Mouse (Mus musculus): ENCODE measurements around the gene Mocs3.

Mocs3 gene

DNA sequence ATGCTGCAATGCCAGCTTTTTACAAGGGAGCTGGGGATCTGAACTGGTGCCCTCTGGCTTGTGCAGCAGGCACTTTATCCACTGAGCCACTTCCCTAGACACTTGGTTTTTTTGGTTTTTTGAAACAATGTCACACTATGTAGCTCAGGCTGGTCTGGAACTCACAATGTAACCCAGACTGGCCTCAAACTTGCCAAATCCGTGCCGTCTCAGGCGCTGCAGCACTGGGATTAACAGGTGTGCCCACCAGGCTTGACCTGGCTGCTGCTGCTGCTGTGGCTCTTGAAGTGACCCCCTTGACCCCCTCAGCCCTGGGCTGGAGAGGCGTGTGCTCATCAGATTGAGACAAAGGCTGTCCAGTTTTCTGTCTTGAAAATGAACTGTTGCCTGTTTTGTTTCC lies 7.9 kb downstream of the Mocs3 start:
- no peak for DNase-seq (ENCODE audit: low read depth, low spot score)

DNA sequence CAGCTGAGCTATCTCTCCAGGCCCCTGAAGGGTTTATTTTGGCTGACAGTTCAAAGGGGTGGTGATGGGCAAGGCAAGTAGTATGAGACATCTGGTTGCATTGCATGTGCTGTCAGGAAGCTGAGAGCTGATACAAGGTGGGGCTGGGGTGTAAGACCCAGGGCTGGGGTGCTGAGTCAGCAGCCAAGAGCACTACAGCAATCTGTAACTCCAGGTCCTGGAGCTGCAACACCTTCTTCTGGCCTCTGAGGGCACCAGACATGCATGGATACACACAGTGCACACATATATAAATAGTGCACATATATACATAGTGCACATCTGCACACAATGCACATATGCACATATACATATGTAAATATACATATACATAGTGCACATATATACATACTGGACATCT lies 12.4 kb downstream of the Mocs3 start:
- DNase-seq (ENCODE audit: low read depth, low spot score), result no peak

- DNase-seq (ENCODE audit: low read depth, low spot score), result no peak
Measured at GRCm38 (mm10) chr2:168243278-168243677, 12.9 kb downstream of the Mocs3 start.

- peak; percentile 54 for DNase-seq (ENCODE audit: low read depth, low spot score)
Measured at GRCm38 (mm10) chr2:168245571-168245970, 15.1 kb downstream of the Mocs3 start.

DNA sequence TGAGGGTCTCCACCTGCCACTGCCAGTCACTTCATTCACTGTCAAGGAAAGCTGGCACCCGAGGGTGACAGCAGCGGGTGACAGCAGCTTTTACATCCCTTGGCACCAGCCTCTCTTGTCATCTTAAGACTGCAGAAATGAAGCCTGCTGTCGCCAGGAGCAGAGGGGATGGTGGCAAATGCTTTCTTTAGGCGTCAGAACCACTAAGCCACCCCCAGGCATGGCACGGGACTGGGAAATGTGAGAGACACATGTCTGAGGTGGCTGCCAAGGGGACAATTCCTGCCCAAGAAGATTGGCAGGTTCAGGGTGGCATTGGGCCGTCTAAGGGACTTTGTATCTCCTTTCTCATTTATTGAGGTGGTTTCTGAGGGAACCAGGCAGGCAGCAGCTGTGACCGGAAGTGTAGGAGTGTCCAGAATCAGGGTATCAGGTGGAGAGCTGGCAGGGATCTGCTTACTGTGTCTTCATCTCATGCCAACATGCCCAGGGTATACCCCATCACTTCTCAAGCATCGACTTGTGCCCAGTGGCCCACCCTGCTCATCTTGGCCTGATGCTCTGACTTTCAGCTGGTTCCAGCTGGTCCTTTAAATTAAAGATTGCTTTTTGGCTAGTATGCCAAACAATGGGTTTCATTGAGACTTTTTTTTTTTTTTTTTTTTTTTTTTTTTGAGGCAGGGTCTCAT lies 17.9 kb downstream of the Mocs3 start:
- DNase-seq (ENCODE audit: low read depth, low spot score), result no peak

DNA sequence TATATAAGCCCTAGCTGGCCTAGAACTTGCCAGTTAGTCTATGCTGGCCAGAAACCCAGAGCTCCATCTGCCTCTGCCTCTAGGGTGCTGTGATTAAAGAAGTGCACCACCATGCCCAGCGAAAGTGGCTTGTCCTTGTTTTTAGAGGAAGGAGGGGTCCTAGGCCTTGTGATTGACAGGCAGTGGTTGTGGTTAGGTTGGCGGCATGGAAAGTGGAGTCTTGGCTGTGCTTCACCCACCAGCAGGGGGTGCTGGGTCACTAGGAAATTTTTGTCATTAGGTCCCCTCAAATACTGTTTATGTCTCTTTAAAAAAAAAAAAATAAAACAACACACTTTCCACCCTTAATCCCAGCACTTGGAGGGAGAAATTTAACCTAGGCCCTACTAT lies 18.4 kb downstream of the Mocs3 start:
- peak; percentile 16 for DNase-seq (ENCODE audit: low read depth, low spot score)

GRCm38 (mm10) chr2:168250270-168250669 lies 19.8 kb downstream of the Mocs3 start:
- peak; percentile 91 for DNase-seq (ENCODE audit: low read depth, low spot score)

DNA sequence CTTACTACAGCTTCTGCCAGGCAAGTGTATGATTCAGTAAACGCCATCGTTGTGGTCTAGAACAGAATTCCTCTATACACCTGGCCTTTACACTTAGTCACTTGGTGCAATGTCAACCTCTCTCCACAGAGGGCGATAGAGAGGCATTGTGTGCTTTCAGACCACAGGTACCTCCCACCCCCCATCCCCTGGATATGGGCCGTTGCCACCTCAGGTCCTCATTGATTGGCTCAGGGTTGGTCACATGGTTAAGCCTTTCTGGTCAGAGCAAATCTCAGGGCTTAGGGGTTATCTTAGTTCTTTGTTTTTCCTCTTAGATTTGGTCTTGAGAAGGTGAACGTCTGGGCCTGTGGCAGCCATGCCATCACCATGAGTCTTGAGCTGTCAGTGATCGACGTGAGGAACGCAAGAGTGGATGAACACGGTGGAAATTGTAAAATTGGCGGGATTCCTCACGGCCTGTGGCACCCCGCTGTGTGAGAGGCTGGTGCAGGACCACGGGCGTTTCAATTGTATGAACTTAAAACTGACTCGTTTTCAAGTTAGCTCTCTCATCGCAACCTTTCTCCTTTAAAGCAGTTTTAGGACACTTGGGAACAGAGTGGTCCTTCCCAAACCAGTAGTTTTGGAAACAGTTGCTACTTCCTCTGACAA lies 22.3 kb downstream of the Mocs3 start:
- DNase-seq (ENCODE audit: low read depth, low spot score), result peak; percentile 53

- DNase-seq (ENCODE audit: low read depth, low spot score), result peak; percentile 73
Measured at GRCm38 (mm10) chr2:168253822-168254221, 23.4 kb downstream of the Mocs3 start.

DNA sequence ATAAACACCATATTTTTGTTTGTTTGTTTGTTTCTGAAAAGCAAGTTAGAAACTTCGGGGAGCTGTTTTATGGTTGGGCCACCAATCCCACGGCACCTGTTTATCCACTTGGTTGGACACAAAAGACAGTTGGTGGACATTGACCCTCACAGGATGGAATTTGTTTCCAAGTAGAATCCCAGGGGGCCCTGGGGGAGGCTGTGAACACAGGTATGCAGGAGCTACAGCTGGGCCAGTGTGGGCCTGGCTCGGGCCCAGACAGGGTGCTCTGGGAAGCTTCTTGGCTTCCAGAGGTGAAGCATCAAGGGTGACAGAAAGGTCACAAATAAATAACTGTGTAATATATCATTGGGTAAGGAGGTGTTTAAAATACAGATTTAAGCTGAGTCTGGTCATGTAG lies 26.1 kb downstream of the Mocs3 start:
- DNase-seq (ENCODE audit: low read depth, low spot score), result no peak

DNA sequence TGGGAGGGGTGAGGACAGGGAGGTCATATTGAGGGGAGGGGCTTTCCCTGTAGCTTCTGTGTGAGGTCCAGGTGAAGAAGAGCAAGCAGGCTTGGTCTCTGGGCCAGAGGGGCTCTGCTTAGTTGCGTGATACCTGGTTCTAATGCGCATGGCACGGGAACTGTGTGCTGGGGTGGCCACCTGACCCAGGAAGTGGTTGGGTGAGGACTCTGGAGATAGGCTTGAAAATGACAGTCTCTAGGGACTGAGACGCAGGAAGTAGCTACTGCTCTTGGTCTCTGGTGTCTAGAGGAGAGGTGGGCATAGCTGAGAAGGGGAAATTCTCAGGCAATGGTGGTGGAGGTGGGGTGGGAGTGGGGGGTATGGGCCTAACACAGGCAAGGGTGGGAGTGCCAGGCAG lies 26.8 kb downstream of the Mocs3 start:
- DNase-seq (ENCODE audit: low read depth, low spot score), result no peak

DNA sequence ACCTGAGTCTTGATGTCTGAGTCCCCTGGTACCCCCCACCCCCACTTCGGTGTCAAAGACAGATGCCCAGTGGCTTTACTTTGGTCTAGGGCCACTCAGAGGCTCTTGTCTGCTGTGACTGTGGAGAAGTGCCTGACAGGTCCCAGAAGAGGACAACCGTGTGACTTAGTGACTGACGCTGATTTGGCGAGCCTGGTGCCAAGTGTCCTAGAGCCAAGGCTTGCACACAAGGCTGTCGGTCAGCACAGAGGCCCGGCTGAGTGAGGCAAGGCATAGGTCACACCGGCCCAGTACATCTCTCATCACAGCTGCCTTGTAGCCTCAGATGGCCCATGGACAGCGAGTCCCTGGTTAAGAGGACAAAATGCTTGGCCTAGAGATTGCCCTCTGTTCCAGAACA lies 28.6 kb downstream of the Mocs3 start:
- no peak for DNase-seq (ENCODE audit: low read depth, low spot score)

DNA sequence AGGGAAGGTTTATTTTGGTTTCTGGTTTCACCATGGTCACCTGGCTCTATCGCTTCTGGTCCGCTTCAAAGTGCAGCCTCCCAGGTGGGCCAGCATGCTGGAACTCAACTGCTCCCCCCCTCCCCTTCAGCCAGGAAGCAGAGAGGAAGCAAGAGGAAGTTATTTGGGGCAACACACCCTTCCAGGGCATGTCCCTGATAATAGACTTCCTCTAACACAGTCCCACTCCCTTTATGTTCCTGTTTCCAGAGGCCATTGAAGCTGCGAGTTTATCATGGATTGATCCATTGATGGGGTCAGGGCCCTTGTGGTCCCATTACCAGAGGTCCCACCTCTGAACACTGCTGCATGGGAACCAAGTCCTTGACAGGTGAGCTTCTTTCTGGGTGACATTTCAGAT lies 29.7 kb downstream of the Mocs3 start:
- no peak for DNase-seq (ENCODE audit: low read depth, low spot score)

DNA sequence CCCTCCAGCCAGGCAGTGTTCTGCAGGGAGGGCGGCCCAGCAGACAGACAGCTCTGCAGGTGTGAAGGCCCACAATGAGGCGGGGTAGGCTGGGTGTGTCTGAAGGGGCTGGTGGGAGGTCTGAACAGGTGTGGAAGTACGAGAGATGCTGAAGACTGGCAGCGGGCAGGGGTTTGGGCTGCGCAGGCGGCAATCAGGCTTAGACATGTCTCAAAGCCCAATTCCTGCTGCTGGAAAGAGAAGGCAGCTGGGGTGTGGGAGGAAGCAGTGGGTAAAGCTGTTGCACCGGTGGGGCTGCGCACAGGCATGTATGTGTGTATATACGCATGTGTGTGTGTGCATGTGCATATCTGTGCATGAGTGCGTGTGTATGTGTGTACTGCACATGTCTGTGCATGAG lies 30.5 kb downstream of the Mocs3 start:
- peak; percentile 82 for DNase-seq (ENCODE audit: low read depth, low spot score)

DNA sequence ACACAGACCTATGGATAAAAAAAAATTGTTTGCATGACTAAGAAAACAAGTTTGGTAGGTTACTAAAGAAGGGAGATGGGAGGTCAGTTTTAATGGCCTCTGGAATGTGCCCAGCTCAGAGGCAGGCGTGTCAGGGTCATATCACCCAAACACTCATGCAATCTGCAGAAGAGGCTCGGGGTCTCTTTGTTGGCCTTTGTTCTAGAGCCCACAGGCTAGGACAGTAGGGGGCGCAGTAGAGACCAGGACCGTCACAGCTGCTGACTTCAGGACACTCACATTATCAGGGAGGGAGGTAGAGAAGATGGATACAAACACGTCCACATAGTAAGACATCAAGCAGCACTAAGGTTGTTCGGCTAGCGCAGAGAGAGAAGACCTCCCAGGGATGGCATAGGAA lies 37.6 kb downstream of the Mocs3 start:
- no peak for DNase-seq (ENCODE audit: low read depth, low spot score)

DNA sequence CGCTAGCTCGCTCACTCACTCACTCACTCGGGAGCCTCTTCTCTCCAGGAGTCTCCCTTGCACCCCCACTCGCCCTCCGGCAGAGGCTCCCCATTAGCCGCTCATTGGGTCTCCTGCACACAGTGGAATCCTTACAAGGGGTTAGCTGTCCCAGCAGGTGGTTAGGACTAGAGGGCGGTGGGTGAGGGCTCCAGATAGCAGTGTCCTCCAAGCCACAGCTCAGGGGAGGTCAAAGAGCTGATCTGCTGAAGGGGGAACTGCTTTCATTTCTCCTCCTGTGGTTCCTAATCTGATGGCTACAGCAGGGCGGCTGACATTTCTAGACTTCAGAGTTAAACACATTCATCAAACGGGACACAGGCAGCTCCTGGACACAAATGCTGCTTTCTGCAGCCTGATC lies 43.0 kb downstream of the Mocs3 start:
- DNase-seq (ENCODE audit: low read depth, low spot score), result no peak

DNA sequence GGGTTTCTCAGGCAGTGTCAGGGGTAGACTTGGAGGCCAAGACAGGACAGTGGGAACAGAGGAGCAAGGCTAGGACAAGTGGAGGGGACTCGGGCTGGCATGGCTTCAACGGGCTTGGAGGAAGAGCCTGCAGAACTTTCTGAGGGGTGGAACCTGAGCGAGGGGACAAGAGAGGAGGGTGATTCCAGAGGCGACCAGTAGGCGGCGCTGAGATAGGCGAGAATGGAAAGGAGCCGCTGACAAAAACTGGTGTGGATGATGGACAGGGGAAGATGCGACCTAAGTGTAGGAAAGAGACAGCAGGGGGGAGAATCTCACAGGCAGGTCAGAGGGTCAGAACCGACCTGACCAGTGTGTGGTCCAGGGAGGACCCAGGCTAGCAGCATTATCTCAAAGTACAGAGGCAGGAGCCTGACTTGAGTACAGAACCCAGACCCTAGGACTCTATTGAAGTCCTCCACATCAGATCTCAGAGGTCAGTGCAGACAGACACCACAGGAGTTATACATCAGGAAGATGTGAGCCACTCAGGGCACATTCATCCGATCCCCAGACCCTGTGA lies 44.0 kb downstream of the Mocs3 start:
- DNase-seq (ENCODE audit: low read depth, low spot score), result peak; percentile 62

DNA sequence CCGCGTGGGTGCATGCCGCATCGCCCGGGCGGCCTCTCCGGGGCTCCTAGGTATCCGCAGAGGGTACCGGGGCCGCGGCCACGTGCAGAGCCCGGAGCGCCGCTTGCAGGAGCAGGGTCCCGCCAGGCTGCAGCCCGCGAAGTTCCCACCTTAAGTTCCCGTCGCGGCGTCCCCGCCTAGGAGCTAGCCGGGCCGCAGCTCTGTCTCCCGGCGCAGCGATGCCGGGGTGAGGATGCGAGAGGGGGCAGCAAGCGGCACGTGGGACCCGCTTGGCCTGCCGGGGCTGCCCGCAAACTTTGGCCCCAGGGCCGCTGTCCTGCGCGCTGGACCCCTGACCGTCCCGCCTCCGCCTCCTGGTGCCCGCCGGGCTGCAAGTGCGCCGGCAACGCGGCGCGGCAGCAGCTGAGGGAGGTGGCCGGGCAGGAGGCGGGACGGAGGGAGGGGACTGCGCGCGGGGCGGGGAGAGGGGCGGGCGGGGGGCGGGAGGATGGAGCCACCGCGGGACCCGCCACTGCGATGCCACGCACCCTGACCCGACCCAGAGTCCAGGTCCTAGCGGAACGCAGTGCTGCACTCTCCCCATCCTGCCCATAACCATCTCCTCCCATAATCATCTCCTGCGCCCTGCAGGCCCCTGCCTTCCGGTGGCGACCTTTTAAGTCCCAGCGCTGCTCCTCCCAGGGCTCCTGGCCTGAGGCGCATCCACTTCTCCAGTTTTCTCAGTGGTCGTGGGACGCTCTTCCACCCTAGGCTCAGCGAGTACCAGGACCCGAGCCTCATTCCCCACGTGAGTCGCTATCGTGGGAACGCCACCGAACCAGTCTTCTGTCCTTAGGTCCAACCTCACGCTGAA lies 50.5 kb downstream of the Mocs3 start:
- DNase-seq (ENCODE audit: low read depth, low spot score), result peak; percentile 34

GRCm38 (mm10) chr2:168281582-168281981 lies 51.2 kb downstream of the Mocs3 start, which contains the start of gene Kcng1:
Gene Kcng1, minus strand, starts transcription at chr2:168281736.
- no peak for DNase-seq (ENCODE audit: low read depth, low spot score)
